Comparison of ENCODE assay signal across 9 mouse cellular contexts in genomic region chr8:70695318-70696018, GRCm38 (mm10). TPM values are rescaled to one million over a fixed set of nuclear protein-coding genes. Genes with fewer than 3 reads are reported as not detected.
A peak's percentile ranks its signal among the peaks of the same experiment; 100 is the strongest.
DNase-seq lines count a peak whose midpoint lies in the region; ATAC-seq and TF ChIP-seq lines count a peak whose summit lies in the region.
"Had no signal": no experiment of that assay in that cellular context is flagged by ENCODE, and none has a peak within 500 bp of the region (broad histone marks: within the 10 kb centered on the region; RNA-seq: fewer than 3 reads in every experiment).

No protein-coding gene starts in this region.

- no peak for TF ChIP-seq CTCF in G1E (IDR thresholded peaks at IDR 0.05; ENCODE audit: low read depth, low read length)
- no peak for TF ChIP-seq CTCF in stomach, postnatal 0 days (IDR thresholded peaks at IDR 0.05; ENCODE audit: low read depth)
- no peak for TF ChIP-seq CTCF in left cerebral cortex, adult 2 months (IDR thresholded peaks at IDR 0.05)

- peak; percentile 57 for DNase-seq in adrenal gland, postnatal 14 days
- no peak for DNase-seq in adrenal gland, adult 18-20 months (ENCODE audit: low spot score in 2 of 2)
- DNase-seq in G1E (ENCODE audit: low spot score): peak; percentile 55
- peak; percentile 63 for DNase-seq in forelimb bud, embryonic 11.5 days (ENCODE audit: low read depth, low spot score)
- peak; percentile 67 for DNase-seq in kidney, adult 18-20 months
- peak; percentile 89 for DNase-seq in stomach, postnatal 0 days (ENCODE audit: low spot score)
- no peak for DNase-seq in left cerebral cortex, adult 2 months (ENCODE audit: extremely low spot score in 1 of 2, low spot score in 2 of 2)

- intact Hi-C loops in left cerebral cortex, adult 2 months (cut with DNase I): no loop called here

- peak; percentile 35 for TF ChIP-seq EP300 in stomach, postnatal 0 days (optimal IDR thresholded peaks at IDR 0.05)

- H3K27me3 ChIP-seq in G1E (ENCODE audit: insufficient read depth, low read length): peaks cover 15% of the 10 kb centered on the region
- H3K27me3 ChIP-seq in lung, embryonic 15.5 days: no peaks in the 10 kb centered on the region
- H3K27me3 ChIP-seq in stomach, postnatal 0 days (ENCODE audit: control insufficient read depth, insufficient read depth, low read length): no peaks in the 10 kb centered on the region
- H3K27me3 ChIP-seq: hindbrain, embryonic 15.5 days had no signal

- peak overlapping the region; percentile 63; the same call in 1 of the 2 replicates for H3K4me3 ChIP-seq in G1E (ENCODE audit: low read depth, low read length)
- no peak overlapping the region for H3K4me3 ChIP-seq in lung, embryonic 15.5 days
- no peak overlapping the region for H3K4me3 ChIP-seq in stomach, postnatal 0 days (ENCODE audit: low read depth, low read length)
- H3K4me3 ChIP-seq in left cerebral cortex, adult 2 months: no peak overlapping the region
- H3K4me3 ChIP-seq: hindbrain, embryonic 15.5 days had no signal

- ATAC-seq in G1E (ENCODE audit: extremely low read depth, insufficient number of reproducible peaks, low FRiP score, poor library complexity, severe bottlenecking): no peak
- no peak for ATAC-seq in lung, embryonic 15.5 days (ENCODE audit: borderline replicate concordance, extremely low read depth, low FRiP score, low TSS enrichment)
- no peak for ATAC-seq in stomach, postnatal 0 days (ENCODE audit: low FRiP score, low TSS enrichment)

- H3K9me3 ChIP-seq in G1E (replicated peaks): no peaks in the 10 kb centered on the region
- H3K9me3 ChIP-seq in lung, embryonic 15.5 days: no peaks in the 10 kb centered on the region
- H3K9me3 ChIP-seq in stomach, postnatal 0 days (ENCODE audit: control insufficient read depth, low read length): no peaks in the 10 kb centered on the region
- H3K9me3 ChIP-seq: hindbrain, embryonic 15.5 days had no signal

- H3K4me1 ChIP-seq in G1E (ENCODE audit: insufficient read depth, low read depth, low read length): peaks cover 67% of the 10 kb centered on the region
- H3K4me1 ChIP-seq in lung, embryonic 15.5 days: peaks cover 53% of the 10 kb centered on the region
- H3K4me1 ChIP-seq in stomach, postnatal 0 days (replicated peaks; ENCODE audit: control insufficient read depth, insufficient read depth): peaks cover 21% of the 10 kb centered on the region

- 0 out of 2 replicates have a peak overlapping the region, but pooled peaks have one; percentile 4 for H3K9ac ChIP-seq in lung, embryonic 15.5 days
- peak overlapping the region; percentile 23; the same call in 1 of the 2 replicates for H3K9ac ChIP-seq in stomach, postnatal 0 days (ENCODE audit: low read length)
- H3K9ac ChIP-seq: hindbrain, embryonic 15.5 days had no signal

- peak overlapping the region; percentile 91 for H3K27ac ChIP-seq in lung, embryonic 15.5 days
- peak overlapping the region; percentile 100 for H3K27ac ChIP-seq in stomach, postnatal 0 days (replicated peaks)
- H3K27ac ChIP-seq in left cerebral cortex, adult 2 months: no peak overlapping the region; the same call in 1 of the 2 replicates

- 30% methylated on average over 32 of the region's 32 CpGs for WGBS in lung, embryonic 15.5 days
- 25% methylated on average over 32 of the region's 32 CpGs for WGBS in stomach, postnatal 0 days

- peak overlapping the region; percentile 58 for H3K4me2 ChIP-seq in lung, embryonic 15.5 days
- peak overlapping the region; percentile 27; the same call in 1 of the 2 replicates for H3K4me2 ChIP-seq in stomach, postnatal 0 days (replicated peaks; ENCODE audit: low read depth)

- H3K36me3 ChIP-seq in G1E (replicated peaks): no peaks in the 10 kb centered on the region
- H3K36me3 ChIP-seq in lung, embryonic 15.5 days: no peaks in the 10 kb centered on the region
- H3K36me3 ChIP-seq in stomach, postnatal 0 days (ENCODE audit: control insufficient read depth, insufficient read depth, low read length): no peaks in the 10 kb centered on the region
- H3K36me3 ChIP-seq: hindbrain, embryonic 15.5 days had no signal

RNA-seq across cellular contexts. Expression of gene Jund, which starts 3.3 kb away (rescaled TPM):
- total RNA-seq in adrenal gland, postnatal 14 days (2021): 165 and 174 TPM in 2 replicates
- total RNA-seq in adrenal gland, adult 18-20 months (2021): 100 to 1,000 TPM; 228 to 252 TPM
- total RNA-seq in G1E (2014; fragmentation: Nextera tagmentation) (60.3 and 72.4 TPM in 2 replicates), G1E (2017) (40.2 and 75.5 TPM in 2 replicates)
- 183 and 252 TPM in 2 replicates for polyA plus RNA-seq in G1E (2012)
- polyA plus RNA-seq in lung, embryonic 15.5 days (2015; fragmentation: Nextera tagmentation; extraction: Ambion mirVana): 49.7 TPM in 2 replicates
- polyA plus RNA-seq in stomach, postnatal 0 days (2015; fragmentation: Nextera tagmentation; extraction: Ambion mirVana): 78.3 and 108 TPM in 2 replicates
- 100 to 1,000 TPM; 247 to 264 TPM for total RNA-seq in left cerebral cortex, adult 2 months (2021)

RNA-seq across cellular contexts. Expression of gene Iqcn, which starts 7.8 kb away (rescaled TPM):
- 0.11 and 0.19 TPM in 2 replicates for total RNA-seq in adrenal gland, postnatal 14 days (2021)
- total RNA-seq in adrenal gland, adult 18-20 months (2021): under 1 TPM in 1 of 2 experiments, not detected in 1; 0.10 TPM
- total RNA-seq in G1E (2014; fragmentation: Nextera tagmentation): not detected in 2 replicates
- 0.05 and 0.06 TPM in 2 replicates for total RNA-seq in G1E (2017)
- polyA plus RNA-seq in G1E (2012): 0.02 TPM in 1 of 2 replicates, not detected in the other
- polyA plus RNA-seq in lung, embryonic 15.5 days (2015; fragmentation: Nextera tagmentation; extraction: Ambion mirVana): 0.02 TPM in 1 of 2 replicates, not detected in the other
- polyA plus RNA-seq in stomach, postnatal 0 days (2015; fragmentation: Nextera tagmentation; extraction: Ambion mirVana): 0.05 TPM in 1 of 2 replicates, not detected in the other
- under 1 TPM; 0.16 to 0.21 TPM for total RNA-seq in left cerebral cortex, adult 2 months (2021)

RNA-seq across cellular contexts. Expression of gene Lsm4, which starts 22.4 kb away (rescaled TPM):
- total RNA-seq in adrenal gland, postnatal 14 days (2021): 76.0 and 78.6 TPM in 2 replicates
- 10 to 100 TPM; 73.2 to 75.9 TPM for total RNA-seq in adrenal gland, adult 18-20 months (2021)
- total RNA-seq in G1E (2014; fragmentation: Nextera tagmentation): 94.1 and 95.7 TPM in 2 replicates
- total RNA-seq in G1E (2017): 151 and 174 TPM in 2 replicates
- 889 and 1,166 TPM in 2 replicates for polyA plus RNA-seq in G1E (2012)
- polyA plus RNA-seq in lung, embryonic 15.5 days (2015; fragmentation: Nextera tagmentation; extraction: Ambion mirVana): 268 and 320 TPM in 2 replicates
- 141 and 147 TPM in 2 replicates for polyA plus RNA-seq in stomach, postnatal 0 days (2015; fragmentation: Nextera tagmentation; extraction: Ambion mirVana)
- 10 to 100 TPM; 62.1 to 62.9 TPM for total RNA-seq in left cerebral cortex, adult 2 months (2021)

RNA-seq across cellular contexts. Expression of gene Gm3336, which starts 22.9 kb away (rescaled TPM):
- total RNA-seq in adrenal gland, postnatal 14 days (2021): 0.70 TPM in 1 of 2 replicates, not detected in the other
- total RNA-seq in adrenal gland, adult 18-20 months (2021): under 1 TPM in 1 of 2 experiments, not detected in 1; 0.53 TPM
- total RNA-seq in G1E (2014; fragmentation: Nextera tagmentation) (1.6 and 3.7 TPM in 2 replicates), G1E (2017) (0.93 and 2.8 TPM in 2 replicates)
- polyA plus RNA-seq in G1E (2012): 0.66 and 0.68 TPM in 2 replicates
- polyA plus RNA-seq in lung, embryonic 15.5 days (2015; fragmentation: Nextera tagmentation; extraction: Ambion mirVana): not detected in 2 replicates
- 29.7 and 32.2 TPM in 2 replicates for polyA plus RNA-seq in stomach, postnatal 0 days (2015; fragmentation: Nextera tagmentation; extraction: Ambion mirVana)
- total RNA-seq in left cerebral cortex, adult 2 months (2021): not detected
- polyA plus RNA-seq: hindbrain, embryonic 15.5 days had no signal

RNA-seq across cellular contexts. Expression of gene Pde4c, which starts 28.1 kb away (rescaled TPM):
- 1.9 TPM in 2 replicates for total RNA-seq in adrenal gland, postnatal 14 days (2021)
- under 1 TPM; 0.42 to 0.86 TPM for total RNA-seq in adrenal gland, adult 18-20 months (2021)
- total RNA-seq in G1E (2014; fragmentation: Nextera tagmentation) (0.83 TPM in 1 of 2 replicates, not detected in the other), G1E (2017) (0.22 TPM in 1 of 2 replicates, not detected in the other)
- polyA plus RNA-seq in G1E (2012): 0.41 and 0.95 TPM in 2 replicates
- 0.08 and 0.16 TPM in 2 replicates for polyA plus RNA-seq in lung, embryonic 15.5 days (2015; fragmentation: Nextera tagmentation; extraction: Ambion mirVana)
- polyA plus RNA-seq in stomach, postnatal 0 days (2015; fragmentation: Nextera tagmentation; extraction: Ambion mirVana): 0.27 and 0.35 TPM in 2 replicates
- total RNA-seq in left cerebral cortex, adult 2 months (2021): 1 to 10 TPM; 1.9 to 3.0 TPM

Comparison
In these comparisons a context has a peak if more than half of its experiments do, and no peak if none do; other contexts are left out.
1. DNase-seq: peak in adrenal gland, postnatal 14 days (single experiment), G1E (single experiment), forelimb bud, embryonic 11.5 days (single experiment), kidney, adult 18-20 months (single experiment) and stomach, postnatal 0 days (single experiment); none in adrenal gland, adult 18-20 months (0 of 2) and left cerebral cortex, adult 2 months (0 of 2).